Mouse (Mus musculus) 3T3-L1 (cell line): ENCODE measurements around the gene Fap.

Source experiments
- DNase-seq: peaks from one replicate; pipeline ENCODE4 v3.0.0-alpha.2; 2015; ENCODE audit warnings: low read depth, low spot score

Fap gene

DNA sequence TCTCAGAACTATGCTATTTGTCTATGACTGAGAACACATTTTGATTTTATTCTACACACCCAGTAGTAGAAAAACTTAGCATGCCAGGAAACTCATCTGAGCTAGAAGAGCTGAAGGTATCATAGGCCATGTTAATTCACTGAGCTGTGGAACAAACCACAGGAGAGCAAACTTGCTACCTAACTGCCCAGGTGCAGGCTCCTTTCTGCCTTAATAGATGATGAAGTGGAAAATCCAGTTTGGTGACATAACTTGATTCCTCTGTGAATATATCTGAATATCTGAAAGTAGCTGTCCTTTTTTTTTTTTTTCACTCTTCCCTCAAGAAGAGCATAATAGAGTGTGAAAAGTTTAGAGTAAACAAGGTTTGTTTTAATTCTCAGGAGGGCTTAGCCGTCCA, 42.8 kb downstream of the Fap start:
- DNase-seq: no peak

GRCm38 (mm10) chr2:62526399-62526798, 47.5 kb downstream of the Fap start:
- no peak for DNase-seq

- DNase-seq: no peak
These were observed 56.1 kb downstream of the Fap start for GRCm38 (mm10) chr2:62517790-62518189.

- DNase-seq: no peak
These were observed 59.4 kb downstream of the Fap start for GRCm38 (mm10) chr2:62514477-62514876.

DNA sequence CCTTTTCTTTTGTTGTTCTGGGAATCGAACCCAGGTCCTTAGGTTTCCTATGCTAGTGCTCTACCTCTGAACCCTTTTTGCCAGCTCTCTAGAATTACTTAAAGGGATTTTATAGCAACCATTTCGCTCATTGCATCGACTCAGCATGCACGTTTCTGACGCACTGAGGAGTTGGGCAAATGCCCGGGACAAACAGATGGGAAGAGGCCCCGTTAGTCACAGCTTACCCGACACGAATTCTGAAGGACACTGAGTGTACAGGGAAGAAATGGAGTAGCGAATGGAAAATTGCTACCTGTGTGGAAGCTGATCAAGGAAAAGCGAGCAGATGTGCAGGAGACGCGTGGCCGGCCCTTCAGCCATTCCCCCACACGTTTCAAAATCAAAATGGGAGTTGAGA, 60.4 kb downstream of the Fap start:
- DNase-seq: no peak

DNA sequence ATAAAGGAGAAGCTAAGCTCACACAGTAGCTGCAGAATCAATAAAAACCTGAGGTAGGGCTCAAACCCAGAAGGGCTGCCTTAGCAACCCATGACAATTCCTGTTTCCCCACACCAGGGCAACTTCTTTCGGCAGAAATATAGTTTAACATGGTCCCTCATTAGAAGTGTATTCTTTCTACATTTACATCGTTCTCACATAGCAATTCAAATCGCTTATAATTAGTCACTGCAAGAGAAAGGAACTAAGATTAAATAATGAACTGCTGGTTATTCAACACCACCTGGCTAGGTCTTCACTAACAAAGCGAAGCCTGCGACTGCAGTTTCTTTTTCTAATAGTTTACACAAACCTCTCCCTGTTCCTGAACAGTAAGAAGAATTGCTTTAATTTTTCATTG, 66.7 kb downstream of the Fap start:
- DNase-seq: no peak

- no peak for DNase-seq
These were observed 67.4 kb downstream of the Fap start for GRCm38 (mm10) chr2:62506441-62506840.

- no peak for DNase-seq
These were observed 69.5 kb downstream of the Fap start for GRCm38 (mm10) chr2:62504269-62504796.

GRCm38 (mm10) chr2:62503326-62503725, 70.5 kb downstream of the Fap start:
- DNase-seq: no peak

DNA sequence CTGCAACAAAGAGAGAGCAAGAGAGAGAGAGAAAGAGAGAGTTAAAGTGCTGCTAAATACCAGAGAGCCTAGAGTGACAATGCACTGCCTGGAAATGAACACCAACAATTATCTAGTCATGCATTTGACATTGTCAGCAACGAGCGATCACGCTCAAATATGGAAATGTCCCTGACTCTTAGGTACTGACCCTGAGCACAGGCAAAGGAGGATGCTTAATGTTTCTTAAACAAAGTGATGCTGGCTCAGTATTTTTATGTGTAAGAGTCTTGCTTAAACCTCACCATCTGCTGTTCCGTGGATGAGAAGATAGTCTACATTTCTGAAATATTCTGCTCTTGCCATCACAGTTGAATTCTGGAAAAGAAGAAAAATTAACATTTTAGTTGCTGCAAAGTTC, 71.4 kb downstream of the Fap start:
- DNase-seq: no peak

- DNase-seq: no peak
These were observed 75.1 kb downstream of the Fap start for GRCm38 (mm10) chr2:62498821-62499220.

- DNase-seq: no peak
These were observed 75.8 kb downstream of the Fap start for GRCm38 (mm10) chr2:62498086-62498485.

GRCm38 (mm10) chr2:62497333-62498002, 76.4 kb downstream of the Fap start:
- no peak for DNase-seq

- no peak for DNase-seq
These were observed 78.5 kb downstream of the Fap start for GRCm38 (mm10) chr2:62495407-62495806.

- no peak for DNase-seq
These were observed 84.0 kb downstream of the Fap start for GRCm38 (mm10) chr2:62489832-62490231.

DNA sequence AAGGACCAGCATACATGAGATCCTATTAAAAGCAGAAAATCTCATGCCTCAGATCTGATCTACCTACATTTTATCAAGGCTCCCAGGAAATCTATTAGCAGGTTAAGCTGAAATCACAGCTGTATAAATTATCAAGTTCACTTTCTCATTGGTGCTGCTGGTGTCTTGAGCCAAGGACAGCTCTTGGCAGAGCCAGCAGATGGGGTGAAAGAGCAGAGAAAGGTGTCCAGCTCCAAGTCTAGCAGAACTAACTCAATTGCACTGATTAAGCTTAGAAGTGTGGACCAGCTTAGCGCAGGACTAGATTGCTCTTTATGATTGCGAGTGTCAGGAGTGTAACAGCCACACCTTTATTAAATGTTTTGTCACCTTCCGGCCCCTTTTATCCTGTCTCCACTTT, 89.0 kb downstream of the Fap start:
- no peak for DNase-seq

DNA sequence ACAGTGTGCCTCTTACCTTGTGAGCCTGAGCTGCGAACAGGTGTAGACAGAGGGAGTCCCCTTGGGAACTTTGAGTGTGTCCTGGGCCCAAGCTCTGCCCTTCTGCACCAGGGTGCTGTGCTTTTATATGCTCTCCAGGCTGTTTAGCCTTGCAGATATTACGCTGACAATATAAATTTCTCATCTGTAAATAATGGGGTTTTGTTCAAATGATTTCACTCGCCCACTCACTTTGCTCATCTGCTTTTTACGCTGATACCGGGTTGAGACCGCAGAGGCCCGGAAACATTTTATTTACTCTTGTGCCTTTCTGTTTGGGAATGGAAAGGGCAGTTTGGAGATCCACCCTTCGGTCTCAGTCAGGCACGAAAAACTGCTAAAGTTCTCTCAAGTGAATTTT, 90.3 kb downstream of the Fap start, which contains the start of gene Gcg:
Gcg (minus strand) TSS at position 101 of the 400 bp plus-strand sequence.
- no peak for DNase-seq

- no peak for DNase-seq
These were observed 93.3 kb downstream of the Fap start for GRCm38 (mm10) chr2:62480285-62481198.

- DNase-seq: peak; percentile 25
These were observed 104.3 kb downstream of the Fap start for GRCm38 (mm10) chr2:62469551-62469950.

- DNase-seq: no peak
These were observed 110.6 kb downstream of the Fap start for GRCm38 (mm10) chr2:62463287-62463686.

DNA sequence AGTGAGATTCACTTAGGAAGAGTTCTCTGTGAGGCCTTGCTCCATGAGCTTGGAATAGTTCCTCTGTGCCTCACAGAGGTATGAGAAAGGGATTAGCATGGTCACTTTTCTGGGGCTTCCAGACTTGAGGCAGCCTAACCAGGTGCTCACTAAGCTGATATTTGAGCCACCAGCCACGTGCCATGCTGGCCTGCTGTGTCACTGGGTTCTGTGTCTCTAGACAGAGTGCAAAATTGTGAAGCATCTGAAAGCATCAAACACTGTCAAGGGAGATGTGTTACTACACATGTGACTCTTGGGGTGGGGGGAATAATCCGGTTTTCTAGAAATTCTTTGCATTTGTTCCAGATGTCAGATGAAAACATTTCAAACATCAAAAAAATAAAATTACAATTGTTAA, 111.7 kb downstream of the Fap start:
- no peak for DNase-seq

GRCm38 (mm10) chr2:62460815-62461450, 112.9 kb downstream of the Fap start:
- no peak for DNase-seq
